Mouse (Mus musculus) heart, embryonic 14.5 days (tissue): Measurements from ENCODE around the gene Vegfa. TPM values are rescaled to one million over a fixed set of nuclear protein-coding genes. Genes with fewer than 3 reads are reported as not detected.
A peak's percentile ranks its signal among the peaks of the same experiment; 100 is the strongest.

Experiments used
- ATAC-seq: fragments of 200-750 bp; cut with Nextera tagmentation; 2 replicates; pipeline ENCODE4 v1.8.0; 2017; ENCODE audit warnings: low read depth, moderate TSS enrichment; ENCODE audit not compliant: insufficient number of reproducible peaks, insufficient read depth, low FRiP score
- H3K27ac ChIP-seq, 2 experiments: fragments of 200-500 bp in 1 of 2; fragments of 300-500 bp in 1 of 2; sonication (generic) in 1 of 2; replicated peaks in 1 of 2; 2 replicates each; pipeline ENCODE4 v1.5.1; 2012 to 2014; ENCODE audit warnings: low read depth in 2 of 2, low read length in 2 of 2, control low read depth in 1 of 2, mild to moderate bottlenecking in 1 of 2, mixed read lengths in 1 of 2; ENCODE audit not compliant: control insufficient read depth in 1 of 2, insufficient read depth in 1 of 2
- H3K27me3 ChIP-seq: fragments of 300-500 bp; sonication (generic); 2 replicates; pipeline ENCODE4 v1.6.1; 2014; ENCODE audit warnings: mild to moderate bottlenecking, low read length, control low read depth; ENCODE audit not compliant: control insufficient read depth, insufficient read depth
- H3K36me3 ChIP-seq: fragments of 300-500 bp; sonication (generic); 2 replicates; pipeline ENCODE4 v1.6.1; 2014; ENCODE audit warnings: mild to moderate bottlenecking, control low read depth, low read length, mixed read lengths; ENCODE audit not compliant: control insufficient read depth, insufficient read depth
- H3K4me1 ChIP-seq, 2 experiments: fragments of 200-500 bp in 1 of 2; fragments of 300-500 bp in 1 of 2; sonication (generic) in 1 of 2; 2 replicates each; pipeline ENCODE4 v1.6.1; 2012 to 2014; ENCODE audit warnings: low read length in 2 of 2, control low read depth in 1 of 2, mixed read lengths in 1 of 2; ENCODE audit not compliant: control insufficient read depth in 2 of 2, insufficient read depth in 2 of 2
- H3K4me2 ChIP-seq: fragments of 300-500 bp; sonication (generic); 2 replicates; pipeline ENCODE4 v1.6.1; 2014; ENCODE audit warnings: mild to moderate bottlenecking, low read length
- H3K4me3 ChIP-seq, 2 experiments: fragments of 200-500 bp in 1 of 2; fragments of 300-500 bp in 1 of 2; sonication (generic) in 1 of 2; 2 replicates each; pipeline ENCODE4 v1.5.1; 2012 to 2014; ENCODE audit warnings: low read length in 2 of 2, mild to moderate bottlenecking in 2 of 2, control low read depth in 1 of 2, low read depth in 1 of 2, moderate library complexity in 1 of 2; ENCODE audit not compliant: control insufficient read depth in 1 of 2, insufficient read depth in 1 of 2
- H3K9ac ChIP-seq: fragments of 300-500 bp; sonication (generic); 2 replicates; pipeline ENCODE4 v1.6.1; 2014; ENCODE audit warnings: mild to moderate bottlenecking, low read length
- H3K9me3 ChIP-seq: fragments of 300-500 bp; sonication (generic); 2 replicates; pipeline ENCODE4 v1.6.1; 2016; ENCODE audit warnings: low read length, control low read depth; ENCODE audit not compliant: control insufficient read depth
- WGBS: fragments of 180-500 bp; shearing (Covaris S2); extraction: QIAGEN DNeasy Blood & Tissue Kit; methylation state at CpG from one replicate; pipeline ENCODE4 v1.1.7; 2014; 5-methylcytosine and 5-hydroxymethylcytosine counted together
- polyA plus RNA-seq: library from polyadenylated mRNA; unstranded; fragments of >200 nt; fragmentation: Nextera tagmentation; extraction: Ambion mirVana; gene quantifications from 2 replicates; pipeline ENCODE4 v1.2.1, GENCODE M21; 2014

The Vegfa gene
- 8.1 and 8.3 TPM in 2 replicates for polyA plus RNA-seq

GRCm38 (mm10) chr17:46032257-46032991 is at the start of gene Vegfa:
Gene Vegfa (minus strand): TSS chr17:46032369.
- H3K4me3 ChIP-seq: peak within 1 kb of the TSS; percentile 92 to 95
- no peaks in the 10 kb centered on the region for H3K9me3 ChIP-seq
- peak within 1 kb of the TSS; percentile 99 for H3K9ac ChIP-seq
- 0 out of 2 replicates have a peak, but pooled peaks cover 2% of the 10 kb centered on the region for H3K36me3 ChIP-seq
- H3K27me3 ChIP-seq: no peaks in the 10 kb centered on the region
- peak; percentile 78 for ATAC-seq
- H3K4me2 ChIP-seq: peak within 1 kb of the TSS; percentile 79
- peak within 1 kb of the TSS; percentile 98 to 99 for H3K27ac ChIP-seq
- H3K4me1 ChIP-seq: peaks cover 39 to 43% of the 10 kb centered on the region in 2 experiments
- under 1% methylated on average over 40 of the region's 40 CpGs for WGBS

GRCm38 (mm10) chr17:46081657-46082056 is 49.5 kb upstream of the Vegfa start:
- no peaks in the 10 kb centered on the region for H3K36me3 ChIP-seq
- no peaks in the 10 kb centered on the region for H3K27me3 ChIP-seq
- no peak overlapping the region for H3K4me2 ChIP-seq
- ATAC-seq: no peak; the same call in 1 of the 2 replicates
- WGBS: 28% methylated on average over 7 of the region's 7 CpGs
- no peaks in the 10 kb centered on the region for H3K9me3 ChIP-seq
- no peak overlapping the region for H3K27ac ChIP-seq
- peaks cover 24 to 28% of the 10 kb centered on the region in 2 experiments for H3K4me1 ChIP-seq
- no peak overlapping the region for H3K9ac ChIP-seq
- H3K4me3 ChIP-seq: no peak overlapping the region

- no peaks in the 10 kb centered on the region for H3K27me3 ChIP-seq
- H3K9ac ChIP-seq: no peak overlapping the region
- ATAC-seq: no peak; the same call in 1 of the 2 replicates
- peaks cover 24% of the 10 kb centered on the region in 2 experiments for H3K4me1 ChIP-seq
- H3K4me3 ChIP-seq: no peak overlapping the region
- no peak overlapping the region for H3K27ac ChIP-seq
- H3K36me3 ChIP-seq: no peaks in the 10 kb centered on the region
- WGBS: 28% methylated on average over 5 of the region's 5 CpGs
- no peak overlapping the region for H3K4me2 ChIP-seq
- H3K9me3 ChIP-seq: no peaks in the 10 kb centered on the region
These were observed 48.9 kb upstream of the Vegfa start for GRCm38 (mm10) chr17:46081042-46081441.

- no peaks in the 10 kb centered on the region for H3K27me3 ChIP-seq
- H3K36me3 ChIP-seq: no peaks in the 10 kb centered on the region
- H3K27ac ChIP-seq: no peak overlapping the region
- 57% methylated on average over 7 of the region's 7 CpGs for WGBS
- no peak overlapping the region for H3K4me2 ChIP-seq
- no peak overlapping the region for H3K9ac ChIP-seq
- H3K9me3 ChIP-seq: no peaks in the 10 kb centered on the region
- H3K4me3 ChIP-seq: no peak overlapping the region
- no peak for ATAC-seq
- H3K4me1 ChIP-seq: peaks cover 24% of the 10 kb centered on the region in 2 experiments
These were observed 48.2 kb upstream of the Vegfa start for GRCm38 (mm10) chr17:46080388-46080787.

DNA sequence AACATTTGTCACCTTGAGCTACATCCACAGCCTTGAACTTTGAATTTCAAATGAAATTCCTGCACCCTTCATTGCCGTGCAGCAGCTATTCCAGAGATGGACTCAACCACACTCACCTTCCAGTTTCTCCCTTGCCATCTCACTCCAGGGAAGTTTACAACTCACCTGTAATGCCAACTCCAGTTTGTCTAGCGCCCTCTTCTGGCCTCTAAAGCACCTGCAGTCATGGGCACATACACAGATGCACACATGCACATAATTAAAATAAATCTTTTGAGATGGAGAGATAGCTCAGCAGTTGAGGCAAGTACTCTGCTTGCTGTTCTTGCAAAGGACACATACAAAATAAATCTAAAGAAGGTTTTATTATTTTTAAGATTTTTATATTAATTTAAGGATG is 46.9 kb upstream of the Vegfa start:
- ATAC-seq: no peak
- Histone ChIP-seq H3K9me3 (no peaks in the 10 kb centered on the region), H3K9ac (no peak overlapping the region), H3K27me3 (no peaks in the 10 kb centered on the region), H3K4me1 (peaks cover 17 to 22% of the 10 kb centered on the region in 2 experiments), H3K4me2 (no peak overlapping the region), H3K36me3 (no peaks in the 10 kb centered on the region), H3K4me3 (no peak overlapping the region), H3K27ac (no peak overlapping the region)
- 67% methylated on average over 2 of the region's 2 CpGs for WGBS

DNA sequence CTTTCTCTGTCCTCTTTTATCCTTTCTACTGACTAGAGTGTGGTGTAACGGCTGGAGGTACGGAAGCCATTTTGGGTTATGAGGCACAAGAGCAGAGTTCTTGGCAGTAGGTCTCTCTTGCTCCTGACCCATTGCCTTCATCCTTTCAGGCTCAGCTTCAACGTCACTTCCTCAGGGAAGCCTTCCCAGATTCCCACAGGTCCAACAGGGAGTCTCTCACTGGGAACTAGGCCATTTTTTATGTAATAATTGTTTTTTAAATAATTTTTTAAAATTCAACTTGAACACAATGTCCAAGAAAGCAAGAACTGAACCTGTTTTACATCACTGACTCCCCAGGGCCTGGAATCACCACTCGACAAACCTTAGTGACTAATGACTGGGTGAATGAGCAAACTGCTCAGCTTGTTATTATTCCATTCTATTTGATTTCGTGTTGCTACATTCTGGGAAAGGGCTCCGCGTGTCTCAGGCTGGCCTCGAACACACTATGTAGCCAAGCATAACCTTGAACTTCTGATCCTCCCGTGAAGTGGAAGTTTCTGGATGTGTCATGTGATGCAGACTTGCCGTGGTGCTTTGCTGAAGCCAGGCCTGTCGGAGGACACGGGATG is 45.9 kb upstream of the Vegfa start:
- Histone ChIP-seq H3K27ac (no peak overlapping the region), H3K9ac (no peak overlapping the region), H3K9me3 (no peaks in the 10 kb centered on the region), H3K4me3 (no peak overlapping the region), H3K4me1 (peaks cover 19% of the 10 kb centered on the region in 2 experiments), H3K27me3 (no peaks in the 10 kb centered on the region), H3K4me2 (no peak overlapping the region), H3K36me3 (no peaks in the 10 kb centered on the region)
- ATAC-seq: no peak
- 86% methylated on average over 12 of the region's 12 CpGs for WGBS

DNA sequence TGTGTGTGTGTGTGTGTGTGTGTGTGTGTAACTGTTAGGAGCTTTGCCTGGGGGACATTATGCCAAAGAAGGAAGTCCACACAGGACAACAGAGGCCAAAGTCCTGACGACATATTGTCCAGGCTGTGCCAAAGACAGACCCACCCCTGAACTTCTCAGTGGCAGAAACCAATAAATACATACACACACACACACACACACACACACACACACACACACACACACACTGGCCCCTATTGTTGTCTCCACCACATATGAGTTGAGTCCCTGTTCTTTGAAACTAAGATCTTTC is 44.0 kb upstream of the Vegfa start:
- 67% methylated on average over 1 of the region's 1 CpGs for WGBS
- Histone ChIP-seq H3K27ac (no peak overlapping the region), H3K9ac (no peak overlapping the region), H3K4me3 (no peak overlapping the region), H3K4me2 (no peak overlapping the region), H3K36me3 (no peaks in the 10 kb centered on the region), H3K27me3 (no peaks in the 10 kb centered on the region), H3K4me1 (peaks cover 12 to 13% of the 10 kb centered on the region in 2 experiments), H3K9me3 (no peaks in the 10 kb centered on the region)
- ATAC-seq: no peak
